Mouse (Mus musculus): ENCODE measurements around the gene Pgpep1. TPM values are rescaled to one million over a fixed set of nuclear protein-coding genes. Genes with fewer than 3 reads are reported as not detected.
A peak's percentile ranks its signal among the peaks of the same experiment; 100 is the strongest.

The Pgpep1 gene
- polyA plus RNA-seq, 1 experiment from 2014 or later: 70.2 TPM

GRCm38 (mm10) chr8:70609849-70610795 is 50.1 kb downstream of the Pgpep1 start:
- WGBS: 1% methylated on average over 42 of the region's 45 CpGs
- H3K4me3 ChIP-seq: peak overlapping the region; percentile 37
- H3K9me3 ChIP-seq: no peaks in the 10 kb centered on the region
- H3K4me1 ChIP-seq: peaks cover 53% of the 10 kb centered on the region
- peak overlapping the region; percentile 70 for H3K27ac ChIP-seq (replicated peaks)
- H3K27me3 ChIP-seq: peaks cover 4% of the 10 kb centered on the region; the same call in 1 of the 2 replicates
- peak overlapping the region; percentile 63 for H3K4me2 ChIP-seq (replicated peaks)
- peak overlapping the region; percentile 36 for H3K9ac ChIP-seq (replicated peaks)
- H3K36me3 ChIP-seq: no peaks in the 10 kb centered on the region
- ATAC-seq (replicated peaks): peak; percentile 25

- H3K9me3 ChIP-seq: no peaks in the 10 kb centered on the region
- peaks cover 4% of the 10 kb centered on the region; the same call in 1 of the 2 replicates for H3K27me3 ChIP-seq
- H3K27ac ChIP-seq (replicated peaks): peak overlapping the region; percentile 70
- peak overlapping the region; percentile 63 for H3K4me2 ChIP-seq (replicated peaks)
- H3K36me3 ChIP-seq: no peaks in the 10 kb centered on the region
- ATAC-seq (replicated peaks): peak; percentile 27
- H3K4me3 ChIP-seq: peak overlapping the region; percentile 37
- peak overlapping the region; percentile 36 for H3K9ac ChIP-seq (replicated peaks)
- H3K4me1 ChIP-seq: peaks cover 53% of the 10 kb centered on the region
- WGBS: under 1% methylated on average over 39 of the region's 39 CpGs
Observed at GRCm38 (mm10) chr8:70609368-70609848, 50.8 kb downstream of the Pgpep1 start.

GRCm38 (mm10) chr8:70608749-70609367 is 51.3 kb downstream of the Pgpep1 start, which contains the start of gene Ssbp4:
Gene Ssbp4 (minus strand): TSS chr8:70608872.
- Histone ChIP-seq H3K9me3 (no peaks in the 10 kb centered on the region), H3K27ac (replicated peaks) (peak within 1 kb of the TSS; percentile 70), H3K27me3 (peaks cover 4% of the 10 kb centered on the region; the same call in 1 of the 2 replicates), H3K4me1 (peaks cover 53% of the 10 kb centered on the region), H3K9ac (replicated peaks) (peak within 1 kb of the TSS; percentile 71), H3K36me3 (no peaks in the 10 kb centered on the region), H3K4me3 (peak within 1 kb of the TSS; percentile 58), H3K4me2 (replicated peaks) (peak within 1 kb of the TSS; percentile 63)
- ATAC-seq (replicated peaks): no peak
- 6% methylated on average over 26 of the region's 26 CpGs for WGBS

- Histone ChIP-seq H3K4me2 (replicated peaks) (peak overlapping the region; percentile 63), H3K36me3 (no peaks in the 10 kb centered on the region), H3K9ac (replicated peaks) (peak overlapping the region; percentile 71), H3K27ac (replicated peaks) (peak overlapping the region; percentile 70), H3K4me1 (peaks cover 53% of the 10 kb centered on the region), H3K27me3 (peaks cover 4% of the 10 kb centered on the region; the same call in 1 of the 2 replicates), H3K9me3 (no peaks in the 10 kb centered on the region), H3K4me3 (peak overlapping the region; percentile 58)
- 1% methylated on average over 84 of the region's 84 CpGs for WGBS
- 0 out of 2 replicates have a peak, but pooled peaks have one; percentile 14 for ATAC-seq (replicated peaks)
Observed at GRCm38 (mm10) chr8:70607898-70608748, 52.1 kb downstream of the Pgpep1 start.

GRCm38 (mm10) chr8:70607603-70607897 is 52.6 kb downstream of the Pgpep1 start:
- H3K27ac ChIP-seq (replicated peaks): peak overlapping the region; percentile 70; the same call in 1 of the 2 replicates
- H3K9me3 ChIP-seq: no peaks in the 10 kb centered on the region
- H3K27me3 ChIP-seq: peaks cover 4% of the 10 kb centered on the region; the same call in 1 of the 2 replicates
- H3K4me1 ChIP-seq: peaks cover 53% of the 10 kb centered on the region
- no peak for ATAC-seq (replicated peaks)
- peak overlapping the region; percentile 71 for H3K9ac ChIP-seq (replicated peaks)
- peak overlapping the region; percentile 58 for H3K4me3 ChIP-seq
- peak overlapping the region; percentile 63 for H3K4me2 ChIP-seq (replicated peaks)
- no peaks in the 10 kb centered on the region for H3K36me3 ChIP-seq
- 21% methylated on average over 6 of the region's 6 CpGs for WGBS

- H3K4me3 ChIP-seq: peak overlapping the region; percentile 58
- H3K27ac ChIP-seq (replicated peaks): no peak overlapping the region
- peak overlapping the region; percentile 63 for H3K4me2 ChIP-seq (replicated peaks)
- WGBS: 65% methylated on average over 18 of the region's 18 CpGs
- peaks cover 4% of the 10 kb centered on the region; the same call in 1 of the 2 replicates for H3K27me3 ChIP-seq
- H3K36me3 ChIP-seq: no peaks in the 10 kb centered on the region
- H3K9me3 ChIP-seq: no peaks in the 10 kb centered on the region
- H3K9ac ChIP-seq (replicated peaks): peak overlapping the region; percentile 71
- ATAC-seq (replicated peaks): no peak
- peaks cover 52% of the 10 kb centered on the region for H3K4me1 ChIP-seq
Observed at GRCm38 (mm10) chr8:70606780-70607602, 53.2 kb downstream of the Pgpep1 start.

GRCm38 (mm10) chr8:70605871-70606779 is 54.1 kb downstream of the Pgpep1 start:
- Histone ChIP-seq H3K9ac (replicated peaks) (no peak overlapping the region), H3K4me1 (peaks cover 50% of the 10 kb centered on the region)
- 88% methylated on average over 9 of the region's 9 CpGs for WGBS

GRCm38 (mm10) chr8:70604558-70604957 is 55.6 kb downstream of the Pgpep1 start:
- no peaks in the 10 kb centered on the region for H3K36me3 ChIP-seq
- H3K4me1 ChIP-seq: peaks cover 47% of the 10 kb centered on the region
- no peak for ATAC-seq (replicated peaks)
- peaks cover 4% of the 10 kb centered on the region; the same call in 1 of the 2 replicates for H3K27me3 ChIP-seq
- WGBS: 82% methylated on average over 7 of the region's 7 CpGs
- no peaks in the 10 kb centered on the region for H3K9me3 ChIP-seq
- H3K27ac ChIP-seq (replicated peaks): no peak overlapping the region
- H3K9ac ChIP-seq (replicated peaks): no peak overlapping the region
- no peak overlapping the region for H3K4me2 ChIP-seq (replicated peaks)
- no peak overlapping the region for H3K4me3 ChIP-seq

More at GRCm38 (mm10) chr8:70605871-70606779, 54.1 kb downstream of the Pgpep1 start:
- Histone ChIP-seq H3K27ac (replicated peaks) (no peak overlapping the region), H3K4me3 (no peak overlapping the region), H3K27me3 (peaks cover 4% of the 10 kb centered on the region; the same call in 1 of the 2 replicates), H3K9me3 (no peaks in the 10 kb centered on the region), H3K36me3 (no peaks in the 10 kb centered on the region), H3K4me2 (replicated peaks) (peak overlapping the region; percentile 63; the same call in 1 of the 2 replicates)
- no peak for ATAC-seq (replicated peaks)

GRCm38 (mm10) chr8:70602139-70602811 is 57.9 kb downstream of the Pgpep1 start:
- peaks cover 48% of the 10 kb centered on the region for H3K4me1 ChIP-seq
- H3K36me3 ChIP-seq: no peaks in the 10 kb centered on the region
- H3K27me3 ChIP-seq: no peaks in the 10 kb centered on the region
- H3K9me3 ChIP-seq: no peaks in the 10 kb centered on the region
- H3K4me2 ChIP-seq (replicated peaks): no peak overlapping the region
- H3K4me3 ChIP-seq: no peak overlapping the region
- H3K9ac ChIP-seq (replicated peaks): no peak overlapping the region
- WGBS: 94% methylated on average over 13 of the region's 13 CpGs
- H3K27ac ChIP-seq (replicated peaks): no peak overlapping the region
- no peak for ATAC-seq (replicated peaks)

Data from forebrain, embryonic 15.5 days (tissue).